Mouse (Mus musculus) 3134 (cell line): ENCODE measurements at regions not wholly inside any gene's neighbourhood (a gene's known extent, or its start where the extent isn't known, plus 50 kb on each side); places are given as distances from the start of the nearest gene placed in this dataset.

Source experiments
- DNase-seq: peaks from one replicate; pipeline ENCODE4 v3.0.0-alpha.2; 2011; ENCODE audit warnings: low spot score; ENCODE audit not compliant: insufficient read length; ENCODE audit errors: extremely low read depth

DNA sequence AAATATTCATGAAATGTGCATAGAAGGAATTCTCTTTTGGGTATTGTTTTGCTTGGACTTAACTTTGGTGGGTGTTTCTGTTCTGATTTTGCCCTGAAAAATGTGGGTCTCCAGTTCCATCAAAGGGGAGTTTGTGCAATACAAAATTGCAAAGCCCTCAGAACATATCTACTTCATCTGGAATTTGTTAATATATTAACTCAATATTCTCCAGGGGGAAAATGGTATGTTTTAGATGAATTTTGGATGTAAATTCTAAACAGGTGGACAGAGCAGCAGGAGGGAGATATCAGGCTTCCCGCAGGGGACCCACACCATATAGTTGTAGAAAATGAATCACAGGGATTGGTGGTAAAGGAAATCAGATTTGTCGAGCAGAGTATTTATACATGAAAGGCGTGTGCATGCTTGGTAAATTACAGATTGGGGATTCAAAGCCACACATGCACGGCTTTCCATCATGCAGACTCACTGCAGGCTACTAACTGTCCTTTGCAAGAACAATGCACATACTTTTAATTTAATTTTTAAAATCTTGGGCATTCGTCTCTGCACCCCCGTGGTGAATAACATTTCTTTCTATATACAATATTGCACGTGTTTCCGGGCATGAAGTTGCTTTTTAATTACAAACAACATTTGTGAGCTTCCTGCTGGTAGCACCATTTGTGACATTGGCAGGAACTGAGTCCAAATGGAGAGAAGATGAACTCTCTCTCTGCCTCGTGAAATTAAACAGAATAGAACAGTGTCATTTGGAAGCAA, 104.8 kb upstream of the Adgrl4 start:
- no peak for DNase-seq

DNA sequence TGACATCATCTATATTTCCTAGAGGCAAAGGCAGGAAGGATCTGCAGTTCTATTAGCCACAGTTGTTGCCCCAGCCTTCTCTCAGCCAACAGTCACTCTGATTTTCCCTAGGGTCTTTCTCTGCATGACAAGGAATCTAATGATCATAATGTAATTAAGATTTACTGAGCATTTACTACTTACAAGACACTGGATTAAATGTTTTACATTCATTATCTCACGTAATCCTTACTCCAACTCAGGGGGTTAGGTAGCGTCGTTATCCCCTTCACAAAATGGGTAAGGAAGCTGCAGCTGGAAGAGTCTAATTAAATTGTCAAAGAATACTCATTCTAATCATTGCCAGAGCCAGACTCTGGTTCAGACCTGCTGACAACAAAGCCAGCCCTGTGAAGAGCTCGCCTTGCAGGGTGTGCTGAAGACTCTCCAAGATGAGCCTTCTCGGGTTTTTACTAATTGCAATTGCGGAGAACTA, 103.8 kb upstream of the Adgrl4 start:
- DNase-seq, result no peak

DNA sequence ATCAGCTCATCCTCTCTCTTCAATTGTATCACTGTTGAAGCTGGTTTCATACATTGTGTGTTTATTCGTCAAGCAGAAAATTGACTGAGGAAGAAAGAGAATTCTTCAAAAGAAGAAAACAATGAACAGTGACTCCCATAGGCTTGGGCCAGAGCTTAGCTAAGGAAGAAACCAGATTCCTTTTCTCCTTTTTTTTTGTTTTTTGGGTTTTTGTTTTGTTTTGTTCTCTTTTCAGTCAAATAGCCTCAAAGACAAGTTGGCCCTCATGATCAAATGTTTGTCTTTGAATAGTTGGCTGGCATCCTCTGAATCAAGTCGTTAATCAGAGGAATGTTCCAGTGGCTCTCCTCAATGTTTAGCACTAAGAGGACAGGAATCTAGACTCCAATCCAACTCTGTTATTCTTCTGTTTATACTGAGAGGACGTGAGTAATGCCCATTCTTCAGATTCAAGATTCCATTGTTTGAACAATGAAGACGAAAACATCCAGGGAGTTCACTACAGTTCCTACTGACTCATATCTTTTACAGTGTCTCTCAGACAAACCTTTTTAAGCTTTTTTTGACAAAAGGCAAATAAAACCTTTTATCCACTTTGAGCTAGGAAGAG, 86.1 kb upstream of the Adgrl4 start:
- peak; percentile 1 for DNase-seq

DNA sequence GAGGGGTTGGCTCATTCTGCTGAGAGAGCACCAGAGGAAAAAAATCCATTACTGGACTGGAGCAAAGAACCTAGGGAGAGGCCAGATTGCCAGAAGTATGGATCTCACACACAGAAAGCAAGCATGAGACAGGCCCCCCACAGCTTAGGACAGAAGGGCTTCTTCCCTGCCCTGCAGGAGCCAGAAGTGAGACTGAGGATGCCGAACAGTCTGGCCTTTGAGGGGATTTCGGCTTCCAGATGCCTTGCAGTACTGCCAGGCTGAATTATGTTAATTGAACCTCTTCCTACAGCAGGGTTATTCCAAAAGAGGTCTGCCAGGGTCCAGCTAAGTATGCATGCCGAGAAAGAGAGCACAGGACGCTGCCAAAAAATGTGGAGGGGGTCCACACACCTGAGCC, 71.4 kb upstream of the Adgrl4 start:
- no peak for DNase-seq

DNA sequence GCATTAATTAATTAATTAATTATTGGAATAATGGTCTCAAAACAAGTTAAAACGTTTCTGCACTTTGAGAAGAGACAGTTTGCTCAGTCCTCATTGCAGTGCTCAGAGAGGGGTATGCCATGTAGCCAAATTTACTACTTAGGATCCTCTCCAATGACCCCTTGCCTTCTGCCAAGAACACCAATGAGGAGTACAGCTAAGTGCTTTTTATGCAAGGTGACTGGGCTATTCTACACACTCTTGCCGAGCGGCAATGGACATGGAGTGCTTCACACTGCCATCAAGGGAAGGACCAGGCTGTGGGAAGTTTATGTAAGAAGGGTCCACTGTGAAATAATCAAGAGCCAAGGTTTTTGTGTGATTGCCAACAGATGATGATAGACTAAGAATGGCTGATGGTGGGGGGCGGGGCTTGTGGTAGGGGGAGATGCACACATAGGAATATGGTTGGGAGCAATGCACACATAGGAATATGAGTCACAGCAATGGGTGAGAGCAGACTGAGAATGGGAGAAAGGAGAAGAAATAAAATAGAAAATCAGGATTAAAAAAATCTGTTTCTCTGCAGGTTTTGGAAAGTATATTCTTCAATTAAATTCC, 70.9 kb upstream of the Adgrl4 start:
- DNase-seq, result no peak

DNA sequence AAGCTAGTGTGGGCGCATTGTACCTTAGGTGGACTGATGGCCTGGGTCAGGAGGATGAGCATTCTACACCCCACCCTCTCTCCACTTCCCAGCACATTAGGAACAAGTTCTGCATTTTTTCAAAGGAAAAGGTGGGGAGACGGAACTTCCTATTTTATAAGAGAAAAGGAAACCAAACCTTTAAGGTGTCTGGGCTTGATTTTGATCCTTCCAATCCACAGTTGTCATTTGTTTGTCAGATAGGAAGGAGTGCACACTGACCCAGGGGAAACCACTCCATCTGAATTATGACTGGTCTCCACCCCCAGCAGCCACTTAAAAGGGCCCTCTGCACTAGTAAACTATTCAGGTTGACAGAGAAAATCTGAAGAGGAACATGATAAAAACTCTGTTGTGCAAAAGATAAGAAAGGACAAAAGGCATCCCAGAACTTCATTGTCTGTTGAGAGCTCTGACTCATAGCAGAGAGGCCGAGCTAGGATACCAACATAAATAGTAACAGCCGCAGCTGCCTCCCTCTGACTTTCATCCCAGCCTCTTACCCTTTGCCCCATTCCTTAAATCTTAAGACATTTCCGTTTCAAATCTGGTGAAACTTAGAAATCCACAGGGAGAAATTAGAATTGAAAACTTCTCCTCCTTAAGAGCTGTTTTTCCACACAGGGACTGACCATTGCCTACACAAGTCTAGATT, 54.2 kb upstream of the Adgrl4 start:
- no peak for DNase-seq

DNA sequence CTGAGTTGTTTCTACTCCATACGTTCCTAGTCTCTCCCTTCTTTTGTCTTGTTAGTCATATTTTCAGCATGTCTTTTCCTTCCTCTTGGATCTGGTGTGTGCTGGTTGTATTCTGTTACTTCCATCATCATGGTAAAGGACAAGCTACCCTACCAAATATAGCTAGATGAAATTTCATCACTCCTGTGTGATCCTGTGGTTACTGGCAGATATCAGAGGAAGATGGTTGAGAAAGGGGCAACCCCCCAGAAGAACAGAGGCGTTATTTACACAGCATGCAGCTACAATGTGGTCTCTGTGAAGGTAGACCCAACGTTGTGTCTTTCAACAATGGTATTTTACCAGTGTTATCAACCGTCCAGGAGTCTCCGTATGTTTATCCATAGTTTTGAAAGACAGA, 52.8 kb upstream of the Adgrl4 start:
- DNase-seq, result no peak

DNA sequence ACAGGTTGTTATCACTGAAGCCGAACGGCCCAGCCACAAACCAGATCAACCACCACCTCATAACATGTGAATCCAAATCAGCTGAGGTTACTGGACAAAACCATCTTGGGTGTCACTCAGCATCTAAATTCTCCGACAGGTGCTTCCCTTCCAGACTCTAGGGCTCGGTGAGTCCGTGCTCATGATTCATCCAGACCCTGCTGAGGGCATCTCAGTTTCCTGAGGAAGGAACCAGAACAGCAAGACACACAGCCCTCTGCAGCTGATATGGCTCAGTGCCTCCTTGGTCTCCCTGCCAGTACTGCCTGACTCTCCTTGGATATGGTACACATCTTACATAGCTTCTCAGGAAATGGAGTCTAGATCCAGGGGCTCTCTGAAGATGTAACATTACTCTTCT, 51.6 kb upstream of the Adgrl4 start:
- no peak for DNase-seq
